Mouse (Mus musculus) adrenal gland, postnatal 10 days (tissue): ENCODE measurements around the gene Defa23. TPM values are rescaled to one million over a fixed set of nuclear protein-coding genes. Genes with fewer than 3 reads are reported as not detected.
"Not testable (repeated sequence)": the region's sequence is repeated elsewhere in the genome, so short reads cannot be mapped to it uniquely, and the experiment has no call there.

Experiments used
- DNase-seq: peaks from one replicate; pipeline ENCODE4 v3.0.0; 2021; ENCODE audit warnings: mixed read lengths
- long read RNA-seq, 2 experiments: library from polyadenylated mRNA; stranded (forward); transcript quantifications; one replicate each; pipeline ENCODE4 v2.0.0; 2021
- total RNA-seq, 2 experiments: library from RNA; stranded (reverse); gene quantifications; 2 replicates each; pipeline ENCODE4 v1.2.3; 2021

Defa23 gene
- not detected for total RNA-seq
- long read RNA-seq, experiment 1, result 0 reads
- long read RNA-seq, experiment 2, result 0 reads

DNA sequence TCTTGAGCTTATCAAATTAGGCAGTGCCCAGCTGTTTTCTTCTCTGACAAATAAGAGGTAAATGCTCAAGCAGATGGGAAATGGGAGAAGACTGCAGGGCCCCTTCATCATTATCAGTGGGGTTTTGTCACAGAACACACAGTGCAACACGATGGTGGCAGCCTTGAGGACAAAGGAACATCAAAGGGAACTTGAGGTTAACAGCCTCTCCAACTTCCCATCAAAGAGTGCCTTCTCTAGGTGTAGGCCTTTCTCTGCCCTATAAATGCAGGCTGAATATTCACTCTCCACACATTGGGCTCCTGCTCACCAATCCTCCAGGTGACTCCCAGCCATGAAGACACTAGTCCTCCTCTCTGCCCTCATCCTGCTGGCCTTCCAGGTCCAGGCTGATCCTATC, at the start of gene Defa23:
Gene Defa23 (plus strand): TSS at position 301 of the 400 bp plus-strand sequence.
- not testable (repeated sequence) for DNase-seq

DNA sequence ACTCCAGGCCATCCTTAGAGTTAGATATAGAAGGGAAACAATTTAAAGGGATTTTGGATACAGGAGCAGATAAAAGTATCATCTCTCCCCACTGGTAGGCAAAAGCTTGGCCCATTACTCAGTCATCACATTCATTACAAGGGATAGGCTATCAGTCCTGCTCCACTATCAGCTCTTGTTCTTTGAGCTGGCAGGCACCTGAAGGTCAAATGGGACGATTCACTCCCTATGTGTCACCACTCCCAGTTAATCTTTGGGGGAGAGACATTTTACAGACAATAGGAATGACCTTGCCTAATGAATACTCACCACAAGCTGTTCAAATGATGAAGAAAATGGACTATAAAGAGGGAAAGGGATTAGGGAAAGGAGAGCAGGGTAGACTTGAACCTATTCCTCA, 48.0 kb upstream of the Defa23 start:
- DNase-seq, result no peak

DNA sequence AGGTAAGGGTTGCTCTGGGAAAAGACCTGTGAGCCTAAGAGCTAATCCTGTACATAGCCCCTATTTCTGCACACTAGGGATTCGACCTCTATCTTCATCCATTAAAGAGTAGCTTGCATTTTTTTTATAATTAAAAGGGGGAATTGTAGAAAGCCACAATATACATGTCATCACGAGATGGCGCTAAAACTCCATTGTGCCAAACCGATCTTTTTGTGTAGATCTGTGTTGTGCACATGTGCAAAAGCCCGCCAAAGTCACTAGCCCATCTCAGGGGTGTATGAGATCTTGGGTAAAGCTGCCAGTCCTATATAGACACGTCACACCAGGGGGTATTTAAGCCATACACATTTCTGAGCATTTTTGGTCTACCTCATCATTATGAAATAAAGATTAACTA, 46.3 kb upstream of the Defa23 start:
- peak; percentile 38 for DNase-seq

DNA sequence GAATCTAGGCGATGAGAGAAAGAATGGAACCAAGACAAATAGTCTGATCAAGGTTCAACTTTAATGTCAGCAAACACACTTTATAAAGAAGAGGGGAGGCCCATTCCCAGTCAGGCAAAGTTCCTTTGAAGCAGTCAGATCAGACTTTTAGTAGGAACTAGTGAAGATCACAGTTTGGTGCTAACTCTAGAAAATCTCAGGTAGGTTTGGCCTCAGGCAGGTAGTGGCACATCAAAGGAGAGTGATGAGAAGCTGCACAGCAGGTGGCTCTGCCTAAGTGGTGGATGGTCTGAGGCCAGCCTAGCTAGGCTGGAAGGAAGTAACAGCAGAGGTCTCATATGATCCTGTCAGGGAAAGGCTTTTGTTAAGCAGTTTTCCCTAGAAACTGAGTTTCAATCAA, 44.3 kb upstream of the Defa23 start:
- not testable (repeated sequence) for DNase-seq

DNA sequence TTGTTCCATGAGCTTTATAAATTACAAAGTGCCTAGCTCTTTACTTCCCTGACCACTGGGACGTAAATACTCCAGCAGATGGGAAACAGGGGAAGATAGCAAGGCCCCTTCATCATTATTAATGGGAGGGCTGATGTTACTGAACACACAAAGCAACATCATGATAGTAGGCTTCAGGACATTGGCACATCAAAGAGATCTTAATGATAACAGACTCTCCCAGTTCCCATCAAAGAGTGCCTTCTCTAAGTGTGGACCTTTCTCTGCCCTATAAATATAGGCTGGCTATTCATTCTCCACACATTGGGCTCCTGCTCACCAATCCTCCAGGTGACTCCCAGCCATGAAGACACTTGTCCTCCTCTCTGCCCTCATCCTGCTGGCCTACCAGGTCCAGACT, 29.6 kb upstream of the Defa23 start, which contains the start of gene Defa21:
Gene Defa21 (plus strand): TSS at position 301 of the 400 bp plus-strand sequence.
- not testable (repeated sequence) for DNase-seq

DNA sequence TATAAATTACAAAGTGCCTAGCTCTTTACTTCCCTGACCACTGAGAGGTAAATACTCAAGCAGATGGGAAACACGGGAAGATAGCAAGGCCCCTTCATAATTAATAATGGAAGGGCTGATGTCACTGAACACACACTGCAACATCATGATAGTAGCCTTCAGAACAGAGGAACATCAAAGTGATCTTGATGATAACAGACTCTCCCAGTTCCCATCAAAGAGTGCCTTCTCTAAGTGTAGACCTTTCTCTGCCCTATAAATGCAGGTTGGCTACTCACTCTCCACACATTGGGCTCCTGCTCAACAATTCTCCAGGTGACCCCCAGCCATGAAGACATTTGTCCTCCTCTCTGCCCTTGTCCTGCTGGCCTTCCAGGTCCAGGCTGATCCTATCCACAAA, 9.9 kb downstream of the Defa23 start, which contains the start of gene Defa35:
Gene Defa35 (plus strand): TSS at position 301 of the 400 bp plus-strand sequence.
- not testable (repeated sequence) for DNase-seq

DNA sequence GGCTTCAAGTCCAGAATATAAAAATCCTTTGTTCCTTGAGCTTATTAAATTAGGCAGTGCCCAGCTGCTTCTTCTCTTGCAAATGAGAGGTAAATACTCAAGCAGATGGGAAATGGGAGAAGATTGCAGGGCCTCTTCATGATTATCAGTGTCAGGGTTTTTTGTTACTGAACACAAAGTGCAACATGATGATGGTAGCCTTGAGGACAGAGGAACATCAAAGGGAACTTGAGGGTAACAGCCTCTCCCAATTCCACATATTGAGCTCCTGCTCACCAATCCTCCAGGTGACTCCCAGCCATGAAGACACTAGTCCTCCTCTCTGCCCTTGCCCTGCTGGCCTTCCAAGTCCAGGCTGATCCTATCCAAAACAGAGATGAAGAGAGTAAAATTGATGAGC, 29.3 kb downstream of the Defa23 start, which contains the start of gene Defa25:
Gene Defa25 (plus strand): TSS at position 301 of the 400 bp plus-strand sequence.
- DNase-seq, result not testable (repeated sequence)

DNA sequence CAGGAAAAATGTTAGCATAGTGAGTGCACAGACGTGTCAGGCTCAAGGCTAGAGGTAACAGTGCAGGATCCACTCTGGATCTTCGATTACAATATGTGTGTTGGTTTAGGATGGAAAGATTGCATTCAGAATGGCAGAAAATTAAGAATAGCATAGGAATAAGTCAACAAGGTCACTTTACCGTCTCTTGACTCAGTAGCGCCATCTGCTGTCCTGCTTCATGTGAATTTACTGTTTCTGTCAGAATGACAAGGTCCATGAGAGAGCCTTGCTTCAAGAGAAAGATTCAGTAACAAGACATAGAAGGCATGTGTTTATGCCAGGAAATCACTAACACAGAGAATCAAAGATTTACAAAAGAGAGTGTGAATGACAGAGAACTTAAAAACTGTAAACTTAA, 38.3 kb downstream of the Defa23 start:
- DNase-seq, result peak; percentile 47

DNA sequence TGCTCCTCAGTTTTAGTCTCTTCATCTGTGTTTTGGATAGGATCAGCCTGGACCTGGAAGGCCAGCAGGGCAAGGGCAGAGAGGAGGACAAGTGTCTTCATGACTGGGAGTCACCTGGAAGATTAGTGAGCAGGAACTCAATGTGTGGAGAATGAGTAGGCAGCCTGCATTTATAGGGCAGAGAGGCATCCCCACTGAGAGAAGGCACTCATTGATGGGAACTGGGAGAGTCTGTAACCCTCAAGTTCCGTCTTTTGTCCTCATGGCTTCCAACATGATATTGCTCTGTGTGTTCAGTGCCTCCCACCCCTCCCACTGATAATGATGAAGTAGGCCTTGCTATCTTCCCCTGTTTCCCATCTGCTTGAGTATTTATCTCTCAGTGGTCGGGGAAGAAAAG, 41.1 kb downstream of the Defa23 start, which contains the start of gene Gm14851:
Gene Gm14851 (minus strand): TSS at position 101 of the 400 bp plus-strand sequence.
- not testable (repeated sequence) for DNase-seq

Other genes with a start within 250 kb of the Defa23 start
- not detected for gene Defb33, start 162.4 kb upstream of the Defa23 start, total RNA-seq
- gene Gm15056, start 152.4 kb upstream of the Defa23 start, total RNA-seq, result not detected
- not detected for gene Gm6040, start 133.0 kb upstream of the Defa23 start, total RNA-seq
- gene AY761185, start 110.3 kb upstream of the Defa23 start, total RNA-seq, result not detected
- not detected for gene Defa21, start 29.5 kb upstream of the Defa23 start, total RNA-seq
- not detected for gene Defa35, start 10.0 kb downstream of the Defa23 start, total RNA-seq
- gene Defa25, start 29.4 kb downstream of the Defa23 start, total RNA-seq, result not detected
- gene Gm14851, start 41.0 kb downstream of the Defa23 start, total RNA-seq, result not detected
- gene Defa30, start 79.6 kb downstream of the Defa23 start, total RNA-seq, result not detected
- not detected for gene Defa22, start 107.2 kb downstream of the Defa23 start, total RNA-seq
- not detected for gene Defa31, start 136.6 kb downstream of the Defa23 start, total RNA-seq
- not detected for gene Gm15293, start 146.5 kb downstream of the Defa23 start, total RNA-seq
- not detected for gene Gm15292, start 194.7 kb downstream of the Defa23 start, total RNA-seq